Mouse (Mus musculus): ENCODE measurements at regions not wholly inside any gene's neighbourhood (a gene's known extent, or its start where the extent isn't known, plus 50 kb on each side); places are given as distances from the start of the nearest gene placed in this dataset.

- no peak overlapping the region for H3K4me3 ChIP-seq
Measured at GRCm38 (mm10) chr12:95054887-95055286, 637.1 kb upstream of the Flrt2 start.

GRCm38 (mm10) chr12:95056926-95057325, 635.1 kb upstream of the Flrt2 start:
- no peaks in the 10 kb centered on the region for H3K9me3 ChIP-seq
- H3K36me3 ChIP-seq = no peaks in the 10 kb centered on the region
- no peak overlapping the region for H3K4me2 ChIP-seq
- H3K27me3 ChIP-seq = no peaks in the 10 kb centered on the region
- WGBS = 58% methylated on average over 7 of the region's 7 CpGs
- H3K9ac ChIP-seq = no peak overlapping the region
- no peak for ATAC-seq (ENCODE audit: low read depth)
- no peak overlapping the region for H3K4me3 ChIP-seq
- H3K4me1 ChIP-seq (replicated peaks) = no peaks in the 10 kb centered on the region
- H3K27ac ChIP-seq (replicated peaks) = no peak overlapping the region

More at GRCm38 (mm10) chr12:95054887-95055286, 637.1 kb upstream of the Flrt2 start:
- Histone ChIP-seq H3K9ac (no peak overlapping the region), H3K27me3 (no peaks in the 10 kb centered on the region), H3K9me3 (no peaks in the 10 kb centered on the region), H3K36me3 (no peaks in the 10 kb centered on the region), H3K27ac (replicated peaks) (no peak overlapping the region), H3K4me1 (replicated peaks) (no peaks in the 10 kb centered on the region), H3K4me2 (no peak overlapping the region)
- no peak for ATAC-seq (ENCODE audit: low read depth)
- 93% methylated on average over 3 of the region's 3 CpGs for WGBS

GRCm38 (mm10) chr12:95059396-95059795, 632.6 kb upstream of the Flrt2 start:
- no peaks in the 10 kb centered on the region for H3K4me1 ChIP-seq (replicated peaks)
- H3K27me3 ChIP-seq = no peaks in the 10 kb centered on the region
- H3K36me3 ChIP-seq = no peaks in the 10 kb centered on the region
- H3K4me3 ChIP-seq = no peak overlapping the region
- H3K27ac ChIP-seq (replicated peaks) = no peak overlapping the region
- H3K9ac ChIP-seq = no peak overlapping the region
- WGBS = 78% methylated on average over 2 of the region's 2 CpGs
- no peak for ATAC-seq (ENCODE audit: low read depth)
- no peak overlapping the region for H3K4me2 ChIP-seq
- no peaks in the 10 kb centered on the region for H3K9me3 ChIP-seq

GRCm38 (mm10) chr12:95072307-95072706, 619.7 kb upstream of the Flrt2 start:
- H3K9me3 ChIP-seq = no peaks in the 10 kb centered on the region
- no peaks in the 10 kb centered on the region for H3K36me3 ChIP-seq
- WGBS = 72% methylated on average over 2 of the region's 2 CpGs
- no peak for ATAC-seq (ENCODE audit: low read depth)
- no peak overlapping the region for H3K9ac ChIP-seq
- no peak overlapping the region for H3K4me3 ChIP-seq
- no peaks in the 10 kb centered on the region for H3K27me3 ChIP-seq
- no peaks in the 10 kb centered on the region for H3K4me1 ChIP-seq (replicated peaks)
- H3K27ac ChIP-seq (replicated peaks) = no peak overlapping the region
- H3K4me2 ChIP-seq = no peak overlapping the region

GRCm38 (mm10) chr12:95119223-95119952, 572.6 kb upstream of the Flrt2 start:
- WGBS = 63% methylated on average over 3 of the region's 3 CpGs

GRCm38 (mm10) chr12:95132804-95133203, 559.2 kb upstream of the Flrt2 start:
- H3K9ac ChIP-seq = no peak overlapping the region
- H3K4me1 ChIP-seq (replicated peaks) = no peaks in the 10 kb centered on the region
- WGBS = 62% methylated on average over 1 of the region's 1 CpGs
- H3K27me3 ChIP-seq = no peaks in the 10 kb centered on the region
- H3K4me3 ChIP-seq = no peak overlapping the region
- no peaks in the 10 kb centered on the region for H3K36me3 ChIP-seq
- no peak overlapping the region for H3K27ac ChIP-seq (replicated peaks)
- H3K4me2 ChIP-seq = no peak overlapping the region
- no peak for ATAC-seq (ENCODE audit: low read depth)
- H3K9me3 ChIP-seq = no peaks in the 10 kb centered on the region

More at GRCm38 (mm10) chr12:95119223-95119952, 572.6 kb upstream of the Flrt2 start:
- Histone ChIP-seq H3K9me3 (no peaks in the 10 kb centered on the region), H3K9ac (no peak overlapping the region), H3K4me1 (replicated peaks) (no peaks in the 10 kb centered on the region), H3K27ac (replicated peaks) (no peak overlapping the region), H3K36me3 (no peaks in the 10 kb centered on the region), H3K27me3 (no peaks in the 10 kb centered on the region), H3K4me3 (no peak overlapping the region), H3K4me2 (no peak overlapping the region)
- ATAC-seq (ENCODE audit: low read depth) = no peak

- no peak for ATAC-seq (ENCODE audit: low read depth)
- H3K4me2 ChIP-seq = no peak overlapping the region
- H3K27me3 ChIP-seq = no peaks in the 10 kb centered on the region
- no peaks in the 10 kb centered on the region for H3K4me1 ChIP-seq (replicated peaks)
- no peak overlapping the region for H3K4me3 ChIP-seq
- no peaks in the 10 kb centered on the region for H3K9me3 ChIP-seq
- 82% methylated on average over 4 of the region's 4 CpGs for WGBS
- no peak overlapping the region for H3K9ac ChIP-seq
- no peaks in the 10 kb centered on the region for H3K36me3 ChIP-seq
- no peak overlapping the region for H3K27ac ChIP-seq (replicated peaks)
Measured at GRCm38 (mm10) chr12:95133482-95133881, 558.5 kb upstream of the Flrt2 start.

GRCm38 (mm10) chr12:95138167-95138566, 553.9 kb upstream of the Flrt2 start:
- H3K4me1 ChIP-seq (replicated peaks) = no peaks in the 10 kb centered on the region
- no peaks in the 10 kb centered on the region for H3K9me3 ChIP-seq
- ATAC-seq (ENCODE audit: low read depth) = no peak
- no peak overlapping the region for H3K4me2 ChIP-seq
- WGBS = 88% methylated on average over 2 of the region's 2 CpGs
- H3K4me3 ChIP-seq = no peak overlapping the region
- no peaks in the 10 kb centered on the region for H3K27me3 ChIP-seq
- no peak overlapping the region for H3K9ac ChIP-seq
- H3K36me3 ChIP-seq = no peaks in the 10 kb centered on the region
- no peak overlapping the region for H3K27ac ChIP-seq (replicated peaks)

- ATAC-seq (ENCODE audit: low read depth) = no peak
- Histone ChIP-seq H3K9me3 (no peaks in the 10 kb centered on the region), H3K4me1 (replicated peaks) (no peaks in the 10 kb centered on the region), H3K36me3 (no peaks in the 10 kb centered on the region), H3K27ac (replicated peaks) (no peak overlapping the region), H3K4me3 (no peak overlapping the region), H3K27me3 (no peaks in the 10 kb centered on the region), H3K4me2 (no peak overlapping the region), H3K9ac (no peak overlapping the region)
- 64% methylated on average over 2 of the region's 2 CpGs for WGBS
Measured at GRCm38 (mm10) chr12:95171051-95171450, 521.0 kb upstream of the Flrt2 start.

- Histone ChIP-seq H3K4me1 (replicated peaks) (no peaks in the 10 kb centered on the region), H3K9me3 (no peaks in the 10 kb centered on the region), H3K36me3 (no peaks in the 10 kb centered on the region), H3K4me3 (no peak overlapping the region), H3K27ac (replicated peaks) (no peak overlapping the region), H3K4me2 (no peak overlapping the region), H3K27me3 (no peaks in the 10 kb centered on the region), H3K9ac (no peak overlapping the region)
- 55% methylated on average over 1 of the region's 1 CpGs for WGBS
- no peak for ATAC-seq (ENCODE audit: low read depth)
Measured at GRCm38 (mm10) chr12:95173810-95174402, 518.1 kb upstream of the Flrt2 start.

GRCm38 (mm10) chr12:95202486-95202885, 489.5 kb upstream of the Flrt2 start:
- H3K9ac ChIP-seq = no peak overlapping the region
- WGBS = 90% methylated on average over 8 of the region's 8 CpGs
- H3K4me2 ChIP-seq = no peak overlapping the region
- no peak for ATAC-seq (ENCODE audit: low read depth)
- H3K4me3 ChIP-seq = no peak overlapping the region
- no peaks in the 10 kb centered on the region for H3K27me3 ChIP-seq
- no peaks in the 10 kb centered on the region for H3K4me1 ChIP-seq (replicated peaks)
- no peak overlapping the region for H3K27ac ChIP-seq (replicated peaks)
- H3K36me3 ChIP-seq = no peaks in the 10 kb centered on the region
- H3K9me3 ChIP-seq = no peaks in the 10 kb centered on the region

GRCm38 (mm10) chr12:95205081-95205480, 486.9 kb upstream of the Flrt2 start:
- Histone ChIP-seq H3K4me2 (no peak overlapping the region), H3K9ac (no peak overlapping the region), H3K36me3 (no peaks in the 10 kb centered on the region), H3K4me3 (no peak overlapping the region), H3K27ac (replicated peaks) (no peak overlapping the region), H3K27me3 (no peaks in the 10 kb centered on the region), H3K9me3 (no peaks in the 10 kb centered on the region), H3K4me1 (replicated peaks) (no peaks in the 10 kb centered on the region)
- no peak for ATAC-seq (ENCODE audit: low read depth)
- WGBS = 81% methylated on average over 3 of the region's 3 CpGs

All from neural tube, embryonic 13.5 days (tissue).